Mouse (Mus musculus) brain, adult 2 months (tissue): Measurements from ENCODE around the gene Fcnb.

Experiments
- DNase-seq: peaks from one replicate; pipeline ENCODE4 v3.0.0; 2011; ENCODE audit warnings: low read depth, low spot score

Fcnb gene

GRCm38 (mm10) chr2:28032469-28032868 lies 52.2 kb downstream of the Fcnb start:
- DNase-seq, result no peak

GRCm38 (mm10) chr2:28031860-28032259 lies 52.8 kb downstream of the Fcnb start:
- DNase-seq, result peak; percentile 10
